In the genomic region with DNA sequence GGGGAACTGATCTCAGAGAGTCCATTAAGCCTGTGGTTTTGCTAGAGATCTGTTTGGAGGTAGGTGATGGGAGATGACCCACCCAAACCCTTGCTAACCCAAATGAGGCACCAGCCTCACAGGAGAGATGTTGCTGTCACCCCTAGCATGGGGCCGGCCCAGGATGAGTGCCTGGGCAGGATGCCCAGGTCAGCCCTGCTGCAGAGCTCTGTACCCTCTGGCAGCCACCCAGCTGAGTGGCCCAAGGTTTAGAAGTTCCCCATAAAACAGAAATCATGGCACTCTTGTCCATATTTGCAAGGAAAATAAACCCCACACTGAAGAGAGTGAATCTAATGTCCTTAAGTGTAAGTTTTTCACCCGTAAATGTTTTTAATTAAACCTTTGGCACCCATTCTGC, we compare ENCODE assay signal across 19 mouse cellular contexts.
A peak's percentile ranks its signal among the peaks of the same experiment; 100 is the strongest.
DNase-seq lines count a peak whose midpoint lies in the region; TF ChIP-seq lines count a peak whose summit lies in the region.
"Had no signal": no experiment of that assay in that cellular context is flagged by ENCODE, and none has a peak within 500 bp of the region (broad histone marks: within the 10 kb centered on the region; RNA-seq: fewer than 3 reads in every experiment).

No protein-coding gene starts in this region.

- DNase-seq in cerebellum, postnatal 25 days, result peak; percentile 27 to 51
- DNase-seq in cerebellum, adult 9-11 months, result no peak
- peak; percentile 1 for DNase-seq in kidney, adult 2 months
- no peak for DNase-seq in kidney, postnatal 25 days
- DNase-seq in adrenal gland, adult 2 months, result peak; percentile 84
- DNase-seq in urinary bladder, adult 18-20 months (ENCODE audit: low spot score in 2 of 2), result no peak
- DNase-seq in right cerebral cortex, adult 18-20 months, result no peak
- DNase-seq: B cell, adult 2 months; cerebellum, adult 9-10 months; kidney, adult 11 months; kidney, postnatal 14 days; lung, postnatal 10 days; thymus, adult 2 months had no signal

- no peak overlapping the region for H3K27ac ChIP-seq in kidney, adult 2 months (ENCODE audit: insufficient read depth, low read depth, low read length)
- H3K27ac ChIP-seq: embryonic facial prominence, embryonic 10.5 days; forebrain, embryonic 13.5 days; heart, embryonic 15.5 days; hindbrain, embryonic 15.5 days; limb, embryonic 15.5 days; midbrain, embryonic 15.5 days had no signal

- no peaks in the 10 kb centered on the region for H3K27me3 ChIP-seq in kidney, adult 2 months (replicated peaks; ENCODE audit: control insufficient read depth, insufficient read depth, low read length)
- H3K27me3 ChIP-seq: forebrain, embryonic 13.5 days; heart, embryonic 15.5 days; hindbrain, embryonic 15.5 days; midbrain, embryonic 15.5 days had no signal

- 66% methylated on average over 2 of the region's 2 CpGs for WGBS in kidney, adult 2 months

- no peaks in the 10 kb centered on the region for H3K36me3 ChIP-seq in kidney, adult 2 months (ENCODE audit: control insufficient read depth, insufficient read depth, low read length)
- H3K36me3 ChIP-seq: embryonic facial prominence, embryonic 10.5 days; heart, embryonic 15.5 days; hindbrain, embryonic 15.5 days; limb, embryonic 15.5 days; midbrain, embryonic 15.5 days had no signal

- no peaks in the 10 kb centered on the region for H3K4me1 ChIP-seq in kidney, adult 2 months (ENCODE audit: control insufficient read depth, insufficient read depth, low read length)
- H3K4me1 ChIP-seq: heart, embryonic 15.5 days; hindbrain, embryonic 15.5 days had no signal

- TF ChIP-seq POLR2A in kidney, adult 2 months (IDR thresholded peaks at IDR 0.05; ENCODE audit: low read depth, low read length), result no peak

- no peak overlapping the region for H3K4me3 ChIP-seq in kidney, adult 2 months (ENCODE audit: insufficient read depth, low read depth, low read length)
- H3K4me3 ChIP-seq: embryonic facial prominence, embryonic 10.5 days; forebrain, embryonic 13.5 days; heart, embryonic 15.5 days; hindbrain, embryonic 15.5 days; limb, embryonic 15.5 days; midbrain, embryonic 15.5 days had no signal

- TF ChIP-seq CTCF in kidney, adult 2 months (conservative IDR thresholded peaks at IDR 0.05; ENCODE audit: insufficient read depth, insufficient read length, low read depth, low read length), result no peak

Comparison
In these comparisons a context has a peak if more than half of its experiments do, and no peak if none do; other contexts are left out.
1. DNase-seq: peak in cerebellum, postnatal 25 days (2 of 2), kidney, adult 2 months (single experiment) and adrenal gland, adult 2 months (single experiment); none in cerebellum, adult 9-11 months (single experiment), kidney, postnatal 25 days (0 of 2), urinary bladder, adult 18-20 months (0 of 2) and right cerebral cortex, adult 18-20 months (single experiment).